Mouse (Mus musculus) cerebellum, adult 2 months (tissue): ENCODE measurements around the gene Strap.

Experiments used
- CTCF ChIP-seq: fragments of 200-500 bp; IDR thresholded peaks from 2 replicates; pipeline ENCODE4 v1.5.1; 2011; ENCODE audit warnings: low read depth, mild to moderate bottlenecking, control low read depth, low read length, moderate library complexity, borderline replicate concordance; ENCODE audit not compliant: insufficient read depth
- POLR2A ChIP-seq: fragments of 200-500 bp; IDR thresholded peaks from 2 replicates; pipeline ENCODE4 v1.6.1; 2011; ENCODE audit warnings: low read length, control low read depth, borderline replicate concordance; ENCODE audit not compliant: insufficient read depth

- TF ChIP-seq CTCF (no peak), POLR2A (no peak)
These were observed 40.6 kb upstream of the Strap start for GRCm38 (mm10) chr6:137694310-137694709.
